Mouse (Mus musculus) embryonic facial prominence, embryonic 14.5 days (tissue): ENCODE measurements around the gene Ralgapa1. TPM values are rescaled to one million over a fixed set of nuclear protein-coding genes. Genes with fewer than 3 reads are reported as not detected.

Experiments used
- ATAC-seq: fragments of 200-750 bp; cut with Nextera tagmentation; 2 replicates; pipeline ENCODE4 v1.8.0; 2017; ENCODE audit warnings: low read depth, moderate number of reproducible peaks, moderate TSS enrichment
- DNase-seq: peaks from one replicate; pipeline ENCODE4 v3.0.0-alpha.2; 2015; ENCODE audit warnings: low spot score
- H3K27ac ChIP-seq: fragments of 300-500 bp; sonication (generic); replicated peaks from 2 replicates; pipeline ENCODE4 v1.5.1; 2014; ENCODE audit warnings: low read depth, mild to moderate bottlenecking, low read length, moderate library complexity
- H3K27me3 ChIP-seq: fragments of 300-500 bp; sonication (generic); replicated peaks from 2 replicates; pipeline ENCODE4 v1.6.1; 2014; ENCODE audit warnings: low read length; ENCODE audit not compliant: control insufficient read depth, insufficient read depth
- H3K36me3 ChIP-seq: fragments of 300-500 bp; sonication (generic); 2 replicates; pipeline ENCODE4 v1.6.1; 2014; ENCODE audit warnings: low read length, mixed read lengths; ENCODE audit not compliant: control insufficient read depth, insufficient read depth
- H3K4me1 ChIP-seq: fragments of 300-500 bp; sonication (generic); 2 replicates; pipeline ENCODE4 v1.6.1; 2014; ENCODE audit warnings: antibody characterized with exemption, low read length; ENCODE audit not compliant: control insufficient read depth, insufficient read depth
- H3K4me2 ChIP-seq: fragments of 300-500 bp; sonication (generic); 2 replicates; pipeline ENCODE4 v1.6.1; 2014; ENCODE audit warnings: low read depth, mild to moderate bottlenecking, low read length, moderate library complexity, mixed read lengths
- H3K4me3 ChIP-seq: fragments of 300-500 bp; sonication (generic); 2 replicates; pipeline ENCODE4 v1.5.1; 2014; ENCODE audit warnings: low read depth, mild to moderate bottlenecking, low read length
- H3K9ac ChIP-seq: fragments of 300-500 bp; sonication (generic); 2 replicates; pipeline ENCODE4 v1.6.1; 2014; ENCODE audit warnings: low read depth, mild to moderate bottlenecking, low read length, moderate library complexity, mixed read lengths
- H3K9me3 ChIP-seq: fragments of 300-500 bp; sonication (generic); 2 replicates; pipeline ENCODE4 v1.6.1; 2016; ENCODE audit warnings: low read length; ENCODE audit not compliant: control insufficient read depth
- WGBS: fragments of 180-500 bp; shearing (Covaris S2); extraction: QIAGEN DNeasy Blood & Tissue Kit; methylation state at CpG from one replicate; pipeline ENCODE4 v1.1.7; 2014; 5-methylcytosine and 5-hydroxymethylcytosine counted together
- polyA plus RNA-seq: library from polyadenylated mRNA; unstranded; fragments of >200 nt; fragmentation: Nextera tagmentation; extraction: Ambion mirVana; gene quantifications from 2 replicates; pipeline ENCODE4 v1.2.1, GENCODE M21; 2014

Gene Ralgapa1
- polyA plus RNA-seq, 1 experiment from 2014 or later: 21.5 TPM

- no peak for ATAC-seq
- 92% methylated on average over 7 of the region's 7 CpGs for WGBS
- DNase-seq: no peak
These were observed 172.9 kb downstream of the Ralgapa1 start for GRCm38 (mm10) chr12:55648011-55648525.

DNA sequence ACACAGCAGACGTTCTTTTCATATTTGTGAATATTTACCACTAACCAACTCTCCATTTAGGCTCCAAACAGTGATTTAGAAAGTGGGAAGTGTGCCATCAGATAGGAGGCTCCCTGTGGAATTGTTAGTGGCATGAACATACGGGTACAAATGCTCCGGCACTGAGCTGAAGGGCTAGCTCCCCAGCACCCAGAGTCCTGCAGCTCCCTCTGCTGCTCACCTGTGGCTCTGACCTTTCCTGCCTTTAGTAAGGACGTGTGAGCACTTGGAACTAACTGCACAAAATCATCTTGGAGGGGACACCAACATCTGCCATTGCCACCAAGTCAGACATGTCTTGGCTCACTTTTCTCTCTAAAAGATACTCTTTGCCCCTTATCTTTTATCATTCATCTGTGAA, 194.3 kb downstream of the Ralgapa1 start:
- no peaks in the 10 kb centered on the region for H3K36me3 ChIP-seq
- peak; percentile 8 for DNase-seq
- H3K9me3 ChIP-seq: no peaks in the 10 kb centered on the region
- H3K27ac ChIP-seq: no peak overlapping the region
- H3K27me3 ChIP-seq: no peaks in the 10 kb centered on the region
- ATAC-seq: no peak
- no peak overlapping the region for H3K9ac ChIP-seq
- H3K4me2 ChIP-seq: no peak overlapping the region
- no peaks in the 10 kb centered on the region for H3K4me1 ChIP-seq
- no peak overlapping the region for H3K4me3 ChIP-seq
- 30% methylated on average over 4 of the region's 4 CpGs for WGBS

More at GRCm38 (mm10) chr12:55648011-55648525, 172.9 kb downstream of the Ralgapa1 start:
- H3K4me2 ChIP-seq: no peak overlapping the region
- H3K9ac ChIP-seq: no peak overlapping the region
- H3K4me1 ChIP-seq: no peaks in the 10 kb centered on the region
- H3K27ac ChIP-seq: no peak overlapping the region
- no peaks in the 10 kb centered on the region for H3K9me3 ChIP-seq
- no peaks in the 10 kb centered on the region for H3K27me3 ChIP-seq
- peaks cover 11% of the 10 kb centered on the region; the same call in 1 of the 2 replicates for H3K36me3 ChIP-seq
- no peak overlapping the region for H3K4me3 ChIP-seq

DNA sequence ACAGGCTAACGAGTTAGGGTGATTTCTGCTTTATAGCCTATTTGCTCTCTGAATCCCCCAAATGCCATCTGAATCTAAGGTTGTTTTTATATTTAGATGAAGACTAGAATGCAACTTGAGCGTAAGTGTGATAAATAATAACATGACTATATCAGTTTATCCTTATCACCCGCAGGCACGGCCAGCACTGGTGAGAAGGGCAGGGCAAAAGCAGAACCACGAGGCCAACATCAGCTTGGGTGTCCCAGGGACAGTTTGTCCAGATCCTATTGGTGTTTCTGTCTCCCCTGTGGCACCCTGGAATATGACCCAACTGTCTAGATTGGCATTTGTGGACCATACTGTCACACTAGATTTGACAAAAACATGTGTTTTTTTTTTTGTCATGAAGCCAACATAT, 197.7 kb downstream of the Ralgapa1 start:
- no peaks in the 10 kb centered on the region for H3K36me3 ChIP-seq
- H3K27ac ChIP-seq: no peak overlapping the region
- no peaks in the 10 kb centered on the region for H3K27me3 ChIP-seq
- no peak for ATAC-seq
- no peak overlapping the region for H3K4me3 ChIP-seq
- 84% methylated on average over 5 of the region's 5 CpGs for WGBS
- no peak overlapping the region for H3K4me2 ChIP-seq
- H3K4me1 ChIP-seq: no peaks in the 10 kb centered on the region
- H3K9ac ChIP-seq: no peak overlapping the region
- no peak for DNase-seq
- no peaks in the 10 kb centered on the region for H3K9me3 ChIP-seq

GRCm38 (mm10) chr12:55622615-55623245, 198.2 kb downstream of the Ralgapa1 start:
- peak; percentile 55 for DNase-seq

DNA sequence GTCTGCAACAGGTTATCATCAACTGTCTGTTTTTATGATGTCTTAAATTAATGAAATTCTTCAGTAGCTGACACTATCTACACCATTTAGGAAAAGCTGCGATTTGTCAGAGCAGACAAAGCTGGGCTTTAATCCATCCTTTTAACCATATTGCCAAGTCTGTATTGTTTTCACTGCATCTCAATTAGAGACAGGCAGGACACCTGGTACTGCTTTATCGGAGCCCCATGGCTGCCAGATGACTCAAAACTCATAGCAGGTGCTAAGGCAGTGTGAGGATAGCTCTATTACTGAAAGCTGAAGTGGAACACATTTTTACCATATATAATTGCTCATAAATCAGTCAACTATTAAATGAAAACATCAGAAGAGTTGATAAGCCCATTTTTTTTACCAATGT, 200.6 kb downstream of the Ralgapa1 start:
- H3K4me1 ChIP-seq: no peaks in the 10 kb centered on the region
- no peak overlapping the region for H3K27ac ChIP-seq
- no peaks in the 10 kb centered on the region for H3K9me3 ChIP-seq
- H3K36me3 ChIP-seq: no peaks in the 10 kb centered on the region
- H3K27me3 ChIP-seq: no peaks in the 10 kb centered on the region
- no peak overlapping the region for H3K9ac ChIP-seq
- no peak overlapping the region for H3K4me3 ChIP-seq
- no peak overlapping the region for H3K4me2 ChIP-seq
- DNase-seq: peak; percentile 14
- WGBS: 46% methylated on average over 2 of the region's 2 CpGs
- ATAC-seq: no peak

More at GRCm38 (mm10) chr12:55622615-55623245, 198.2 kb downstream of the Ralgapa1 start:
- Histone ChIP-seq H3K27me3 (no peaks in the 10 kb centered on the region), H3K36me3 (no peaks in the 10 kb centered on the region), H3K4me2 (no peak overlapping the region), H3K9ac (no peak overlapping the region), H3K4me1 (no peaks in the 10 kb centered on the region), H3K4me3 (no peak overlapping the region), H3K9me3 (no peaks in the 10 kb centered on the region), H3K27ac (no peak overlapping the region)
- 48% methylated on average over 3 of the region's 3 CpGs for WGBS
- ATAC-seq: no peak; the same call in 1 of the 2 replicates

DNA sequence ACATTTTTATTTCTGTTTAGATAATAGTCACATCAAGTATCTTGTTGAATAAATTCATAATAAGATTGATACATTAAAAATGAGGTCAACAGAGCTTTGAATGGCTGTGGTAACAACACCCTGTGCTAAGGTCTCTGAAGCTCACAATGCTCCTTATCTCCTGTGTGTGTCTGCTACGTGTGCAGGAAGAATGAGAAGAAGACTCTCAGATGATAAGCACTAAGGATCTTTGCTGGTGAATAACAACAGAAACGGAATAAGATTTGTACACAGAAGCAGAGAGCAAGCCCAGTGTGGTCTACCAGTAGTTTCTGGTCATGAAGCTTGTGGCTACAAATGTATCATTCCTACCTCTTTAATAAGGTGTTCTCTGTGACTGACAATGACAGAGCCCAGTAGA, 210.2 kb downstream of the Ralgapa1 start:
- Histone ChIP-seq H3K27ac (no peak overlapping the region), H3K27me3 (no peaks in the 10 kb centered on the region), H3K9me3 (no peaks in the 10 kb centered on the region), H3K4me2 (no peak overlapping the region), H3K4me3 (no peak overlapping the region), H3K36me3 (no peaks in the 10 kb centered on the region), H3K9ac (no peak overlapping the region), H3K4me1 (no peaks in the 10 kb centered on the region)
- ATAC-seq (no peak), DNase-seq (no peak)
- WGBS: 77% methylated on average over 2 of the region's 2 CpGs

DNA sequence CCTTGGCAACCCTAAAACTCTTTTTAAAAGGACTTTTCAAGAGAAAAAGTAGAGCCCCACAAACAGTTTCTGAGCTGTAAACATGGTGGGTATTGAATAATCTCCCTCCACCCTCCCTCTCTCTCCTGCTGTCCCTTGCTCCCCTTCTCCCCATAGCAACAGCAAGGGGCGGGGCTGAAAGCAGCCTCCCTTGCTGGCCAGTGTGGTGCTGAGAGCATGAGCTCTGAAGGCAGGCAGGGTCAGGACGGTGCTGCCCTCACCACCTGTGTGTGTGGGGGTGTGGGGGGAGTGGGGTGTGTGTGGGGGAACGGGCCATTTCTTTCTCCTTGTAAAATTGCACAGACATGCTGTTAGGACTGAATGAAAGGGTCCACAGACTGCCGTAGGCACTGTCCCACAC, 213.1 kb downstream of the Ralgapa1 start:
- no peaks in the 10 kb centered on the region for H3K27me3 ChIP-seq
- no peak overlapping the region for H3K4me3 ChIP-seq
- H3K9ac ChIP-seq: no peak overlapping the region
- DNase-seq (no peak), ATAC-seq (no peak)
- no peaks in the 10 kb centered on the region for H3K9me3 ChIP-seq
- H3K36me3 ChIP-seq: peaks cover 11% of the 10 kb centered on the region; the same call in 1 of the 2 replicates
- 42% methylated on average over 4 of the region's 4 CpGs for WGBS
- no peak overlapping the region for H3K27ac ChIP-seq
- H3K4me2 ChIP-seq: no peak overlapping the region
- H3K4me1 ChIP-seq: no peaks in the 10 kb centered on the region

- H3K4me2 ChIP-seq: no peak overlapping the region
- no peak overlapping the region for H3K9ac ChIP-seq
- peaks cover 11% of the 10 kb centered on the region for H3K4me1 ChIP-seq
- ATAC-seq (no peak), DNase-seq (no peak)
- H3K27me3 ChIP-seq: peaks cover 30% of the 10 kb centered on the region
- no peaks in the 10 kb centered on the region for H3K9me3 ChIP-seq
- H3K36me3 ChIP-seq: peaks cover 11% of the 10 kb centered on the region; the same call in 1 of the 2 replicates
- 74% methylated on average over 3 of the region's 3 CpGs for WGBS
- H3K4me3 ChIP-seq: no peak overlapping the region
- no peak overlapping the region for H3K27ac ChIP-seq
These were observed 216.6 kb downstream of the Ralgapa1 start for GRCm38 (mm10) chr12:55604411-55604810.

- peak overlapping the region; percentile 46 for H3K4me3 ChIP-seq
- peak overlapping the region; percentile 76 for H3K4me2 ChIP-seq
- peaks cover 15% of the 10 kb centered on the region for H3K4me1 ChIP-seq
- H3K27ac ChIP-seq: no peak overlapping the region
- H3K9ac ChIP-seq: no peak overlapping the region
- no peaks in the 10 kb centered on the region for H3K9me3 ChIP-seq
- peaks cover 56% of the 10 kb centered on the region for H3K27me3 ChIP-seq
- peaks cover 11% of the 10 kb centered on the region; the same call in 1 of the 2 replicates for H3K36me3 ChIP-seq
- ATAC-seq (peak; percentile 5; the same call in 1 of the 2 replicates), DNase-seq (no peak)
- WGBS: 2% methylated on average over 32 of the region's 42 CpGs
These were observed 220.4 kb downstream of the Ralgapa1 start for GRCm38 (mm10) chr12:55600503-55600994.
